Mouse (Mus musculus) ES-Bruce4 (cell line): ENCODE measurements at regions not wholly inside any gene's neighbourhood (a gene's known extent, or its start where the extent isn't known, plus 50 kb on each side); places are given as distances from the start of the nearest gene placed in this dataset.

Experiments
- H3K27ac ChIP-seq: 2 replicates; pipeline ENCODE4 v1.5.1; 2012; ENCODE audit warnings: low read length, inconsistent platforms; ENCODE audit not compliant: insufficient read depth
- H3K27me3 ChIP-seq: 2 replicates; pipeline ENCODE4 v1.6.1; 2012; ENCODE audit warnings: mild to moderate bottlenecking, low read length, inconsistent platforms; ENCODE audit not compliant: control insufficient read depth, poor library complexity, insufficient read depth, severe bottlenecking
- H3K36me3 ChIP-seq: 2 replicates; pipeline ENCODE4 v1.6.1; 2012; ENCODE audit warnings: inconsistent platforms, mild to moderate bottlenecking, low read length, moderate library complexity; ENCODE audit not compliant: control insufficient read depth, poor library complexity, insufficient read depth, severe bottlenecking
- H3K4me1 ChIP-seq: one replicate; pipeline ENCODE4 v1.8.1; 2011; ENCODE audit warnings: low read length; ENCODE audit not compliant: control insufficient read depth, insufficient read depth
- H3K4me3 ChIP-seq: 2 replicates; pipeline ENCODE4 v1.5.1; 2011; ENCODE audit warnings: low read depth, mild to moderate bottlenecking, low read length
- H3K9ac ChIP-seq: 2 replicates; pipeline ENCODE4 v1.6.1; 2012; ENCODE audit warnings: low read depth, mild to moderate bottlenecking, inconsistent platforms; ENCODE audit not compliant: poor library complexity, severe bottlenecking
- H3K9me3 ChIP-seq: replicated peaks from 2 replicates; pipeline ENCODE4 v1.6.1; 2012; ENCODE audit warnings: mild to moderate bottlenecking, low read length, inconsistent platforms; ENCODE audit not compliant: control insufficient read depth, poor library complexity, insufficient read depth, severe bottlenecking
- CTCF ChIP-seq: IDR thresholded peaks from one replicate; pipeline ENCODE4 v1.8.1; 2011; ENCODE audit warnings: low read depth, low read length
- EP300 ChIP-seq: IDR thresholded peaks from 2 replicates; pipeline ENCODE4 v1.6.1; 2011; ENCODE audit warnings: low read depth, low read length; ENCODE audit not compliant: insufficient read depth
- POLR2A ChIP-seq: IDR thresholded peaks from one replicate; pipeline ENCODE4 v1.8.1; 2011; ENCODE audit warnings: low read length; ENCODE audit not compliant: insufficient read depth

DNA sequence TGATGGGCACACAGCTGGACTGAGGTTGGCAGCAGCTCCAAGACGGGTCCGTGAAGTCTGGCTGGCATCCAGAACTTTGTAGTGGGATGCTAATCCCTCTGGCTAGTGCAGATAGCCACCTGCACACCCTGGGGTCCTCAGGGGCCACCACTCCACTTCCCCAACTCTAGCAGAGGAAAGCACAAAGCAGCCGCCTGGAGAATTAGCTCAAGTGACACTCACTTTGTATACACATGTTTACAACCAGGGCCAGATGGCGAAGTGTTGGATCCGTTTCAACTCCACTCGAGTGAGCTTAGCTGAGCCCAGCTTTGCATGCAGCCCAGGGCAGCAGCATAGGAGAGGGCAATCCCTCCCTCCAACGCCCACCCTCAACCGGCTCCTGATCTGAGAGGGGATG is 200.5 kb upstream of the Rpl38 start:
- Histone ChIP-seq H3K9me3 (no peaks in the 10 kb centered on the region), H3K27ac (no peak overlapping the region), H3K9ac (no peak overlapping the region)

DNA sequence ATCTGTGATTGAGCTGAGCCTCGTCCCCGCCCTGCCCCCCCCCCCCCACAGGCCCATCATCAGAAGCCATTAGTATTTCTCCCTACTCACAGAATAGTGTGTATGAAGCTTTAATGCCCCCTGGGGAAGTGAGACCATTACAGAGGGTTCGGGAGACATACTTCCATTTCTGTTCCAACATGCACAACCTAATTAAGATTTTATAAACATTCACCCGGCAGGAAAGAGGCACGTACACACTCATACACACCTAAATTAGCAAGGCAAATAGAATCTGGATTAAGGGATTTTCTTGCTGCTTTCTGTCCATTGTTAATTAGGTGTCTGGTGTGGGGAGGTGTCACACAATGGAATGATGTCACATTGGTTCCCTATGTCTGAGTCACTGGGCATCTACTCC is 202.8 kb upstream of the Rpl38 start:
- no peaks in the 10 kb centered on the region for H3K36me3 ChIP-seq
- H3K27ac ChIP-seq = no peak overlapping the region
- H3K9ac ChIP-seq = no peak overlapping the region
- no peaks in the 10 kb centered on the region for H3K4me1 ChIP-seq
- H3K9me3 ChIP-seq = no peaks in the 10 kb centered on the region
- no peak overlapping the region for H3K4me3 ChIP-seq
- 0 out of 2 replicates have a peak, but pooled peaks cover 1% of the 10 kb centered on the region for H3K27me3 ChIP-seq
- TF ChIP-seq CTCF = no peak
- no peak for TF ChIP-seq EP300
- no peak for TF ChIP-seq POLR2A

More for the DNA sequence above, 200.5 kb upstream of the Rpl38 start:
- TF ChIP-seq POLR2A (no peak), CTCF (no peak), EP300 (no peak)
- Histone ChIP-seq H3K36me3 (no peaks in the 10 kb centered on the region), H3K27me3 (0 out of 2 replicates have a peak, but pooled peaks cover 1% of the 10 kb centered on the region), H3K4me3 (no peak overlapping the region), H3K4me1 (peaks cover 2% of the 10 kb centered on the region)

DNA sequence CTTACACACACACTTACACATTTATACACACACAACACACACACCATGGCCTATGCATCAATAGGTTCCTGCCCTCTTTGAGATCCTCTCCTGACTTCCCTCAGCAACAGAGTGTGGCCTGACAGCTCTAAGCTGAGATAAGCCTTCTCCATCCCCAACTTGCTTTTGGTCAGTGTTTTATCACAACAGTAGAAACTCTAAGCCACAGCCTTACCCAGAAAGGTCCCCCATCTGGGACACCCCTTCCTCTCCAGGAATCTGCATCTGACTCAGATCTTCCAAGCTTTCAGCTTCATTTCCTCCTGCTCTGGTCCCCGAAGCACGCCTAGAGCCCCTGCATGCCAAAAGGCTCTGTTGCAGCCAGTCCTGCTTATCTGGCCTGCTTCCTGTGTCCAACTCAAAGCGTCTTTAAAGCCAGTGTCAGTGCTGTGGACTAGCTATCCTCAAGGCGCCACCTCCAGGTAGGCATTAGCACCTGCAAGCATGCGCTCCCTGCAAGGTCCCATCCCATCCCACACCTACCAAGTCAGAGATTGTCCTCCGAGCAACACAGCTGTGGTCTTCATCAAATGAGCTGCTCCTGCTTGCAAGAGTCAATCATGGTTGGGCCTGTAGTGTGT is 205.5 kb upstream of the Rpl38 start:
- Histone ChIP-seq H3K9me3 (no peaks in the 10 kb centered on the region), H3K4me1 (no peaks in the 10 kb centered on the region), H3K27ac (no peak overlapping the region), H3K27me3 (0 out of 2 replicates have a peak, but pooled peaks cover 1% of the 10 kb centered on the region), H3K4me3 (no peak overlapping the region), H3K36me3 (no peaks in the 10 kb centered on the region), H3K9ac (no peak overlapping the region)
- TF ChIP-seq CTCF (peak; percentile 89), EP300 (0 out of 2 replicates have a peak, but pooled peaks have one; percentile 10), POLR2A (no peak)

DNA sequence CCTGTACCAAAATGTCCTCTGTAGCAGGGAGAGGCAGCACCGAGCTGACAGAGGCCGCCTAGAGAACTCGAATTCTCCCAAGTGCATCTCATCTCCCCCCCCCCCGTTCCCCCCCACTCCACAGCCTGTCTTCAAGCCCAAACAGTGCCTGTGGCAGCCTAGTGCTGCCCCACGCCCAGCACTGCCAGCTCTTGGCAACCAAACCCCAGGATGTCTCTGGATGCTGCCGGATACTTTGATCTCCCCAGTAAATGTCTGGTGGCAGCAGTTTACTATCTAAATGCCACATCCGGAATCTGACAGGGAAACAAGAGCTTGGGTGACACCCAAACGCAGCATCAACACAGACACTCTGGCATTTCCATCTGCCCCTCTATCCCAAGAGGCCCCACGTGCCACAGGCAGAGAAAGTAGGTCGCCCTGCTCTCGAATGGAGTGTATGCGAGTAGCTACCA is 213.4 kb upstream of the Rpl38 start:
- no peaks in the 10 kb centered on the region for H3K4me1 ChIP-seq
- TF ChIP-seq CTCF (no peak), EP300 (no peak), POLR2A (no peak)
- H3K36me3 ChIP-seq = no peaks in the 10 kb centered on the region
- H3K4me3 ChIP-seq = no peak overlapping the region
- no peak overlapping the region for H3K27ac ChIP-seq
- H3K9ac ChIP-seq = no peak overlapping the region
- H3K27me3 ChIP-seq = no peaks in the 10 kb centered on the region
- H3K9me3 ChIP-seq = no peaks in the 10 kb centered on the region

GRCm38 (mm10) chr11:114448776-114449401 is 219.4 kb upstream of the Rpl38 start:
- no peak overlapping the region for H3K9ac ChIP-seq
- H3K27me3 ChIP-seq = no peaks in the 10 kb centered on the region
- H3K36me3 ChIP-seq = no peaks in the 10 kb centered on the region
- no peaks in the 10 kb centered on the region for H3K4me1 ChIP-seq
- TF ChIP-seq EP300 = no peak
- no peak for TF ChIP-seq POLR2A
- H3K27ac ChIP-seq = no peak overlapping the region
- no peak overlapping the region for H3K4me3 ChIP-seq
- H3K9me3 ChIP-seq = no peaks in the 10 kb centered on the region

GRCm38 (mm10) chr11:114447461-114447847 is 220.9 kb upstream of the Rpl38 start:
- Histone ChIP-seq H3K9ac (no peak overlapping the region), H3K9me3 (no peaks in the 10 kb centered on the region), H3K27me3 (no peaks in the 10 kb centered on the region), H3K36me3 (no peaks in the 10 kb centered on the region), H3K27ac (no peak overlapping the region), H3K4me1 (no peaks in the 10 kb centered on the region), H3K4me3 (no peak overlapping the region)
- TF ChIP-seq CTCF = no peak
- TF ChIP-seq POLR2A = no peak
- no peak for TF ChIP-seq EP300
